Mouse (Mus musculus): ENCODE measurements around the gene Znrf1.
"Not testable (repeated sequence)": the region's sequence is repeated elsewhere in the genome, so short reads cannot be mapped to it uniquely, and the experiment has no call there.

Znrf1 gene

GRCm38 (mm10) chr8:111536031-111536977 is at the start of gene Znrf1:
Gene Znrf1 (plus strand): TSS chr8:111536097.
- in situ Hi-C loops (cut with MboI, MseI), result no loop called here

GRCm38 (mm10) chr8:111490034-111490591 is 45.8 kb upstream of the Znrf1 start:
- in situ Hi-C loops (cut with MboI, MseI), result no loop called here

- in situ Hi-C loops (cut with MboI, MseI), result no loop called here
Measured at GRCm38 (mm10) chr8:111491191-111491590, 44.7 kb upstream of the Znrf1 start.

- in situ Hi-C loops (cut with MboI, MseI), result no loop called here
Measured at GRCm38 (mm10) chr8:111492508-111492907, 43.4 kb upstream of the Znrf1 start.

GRCm38 (mm10) chr8:111493176-111493575 is 42.7 kb upstream of the Znrf1 start:
- in situ Hi-C loops (cut with MboI, MseI), result no loop called here

- in situ Hi-C loops (cut with MboI, MseI), result no loop called here
Measured at GRCm38 (mm10) chr8:111496326-111496725, 39.6 kb upstream of the Znrf1 start.

- in situ Hi-C loops (cut with MboI, MseI), result not testable (repeated sequence)
Measured at GRCm38 (mm10) chr8:111498249-111498648, 37.6 kb upstream of the Znrf1 start.

- in situ Hi-C loops (cut with MboI, MseI), result no loop called here
Measured at GRCm38 (mm10) chr8:111501724-111502464, 34.0 kb upstream of the Znrf1 start.

GRCm38 (mm10) chr8:111508566-111508965 is 27.3 kb upstream of the Znrf1 start:
- in situ Hi-C loops (cut with MboI, MseI), result no loop called here

GRCm38 (mm10) chr8:111509278-111509677 is 26.6 kb upstream of the Znrf1 start:
- in situ Hi-C loops (cut with MboI, MseI), result no loop called here

- in situ Hi-C loops (cut with MboI, MseI), result no loop called here
Measured at GRCm38 (mm10) chr8:111510401-111510800, 25.5 kb upstream of the Znrf1 start.

- in situ Hi-C loops (cut with MboI, MseI), result no loop called here
Measured at GRCm38 (mm10) chr8:111512941-111513340, 23.0 kb upstream of the Znrf1 start.

GRCm38 (mm10) chr8:111513446-111513845 is 22.5 kb upstream of the Znrf1 start:
- in situ Hi-C loops (cut with MboI, MseI), result no loop called here

GRCm38 (mm10) chr8:111516451-111517035 is 19.4 kb upstream of the Znrf1 start:
- in situ Hi-C loops (cut with MboI, MseI), result no loop called here

- in situ Hi-C loops (cut with MboI, MseI), result no loop called here
Measured at GRCm38 (mm10) chr8:111517466-111517865, 18.4 kb upstream of the Znrf1 start.

GRCm38 (mm10) chr8:111521713-111522429 is 14.0 kb upstream of the Znrf1 start, which contains the start of gene Wdr59:
Gene Wdr59 (minus strand): TSS chr8:111522092.
- in situ Hi-C loops (cut with MboI, MseI), result no loop called here

GRCm38 (mm10) chr8:111526403-111527024 is 9.4 kb upstream of the Znrf1 start:
- in situ Hi-C loops (cut with MboI, MseI), result loop anchor here (5.0 kb wide), 1 partner anchor 56 kb away; no protein-coding TSS in a partner anchor

GRCm38 (mm10) chr8:111527149-111527548 is 8.7 kb upstream of the Znrf1 start:
- in situ Hi-C loops (cut with MboI, MseI), result loop anchor here (5.0 kb wide), 1 partner anchor 55 kb away; no protein-coding TSS in a partner anchor

- in situ Hi-C loops (cut with MboI, MseI), result loop anchor here (5.0 kb wide), 1 partner anchor 54 kb away; no protein-coding TSS in a partner anchor
Measured at GRCm38 (mm10) chr8:111528071-111528470, 7.8 kb upstream of the Znrf1 start.

GRCm38 (mm10) chr8:111531191-111531590 is 4.7 kb upstream of the Znrf1 start:
- in situ Hi-C loops (cut with MboI, MseI), result no loop called here

Data from regulatory T cell (primary cell).